Mouse (Mus musculus): ENCODE data around the gene Mcu. TPM values are rescaled to one million over a fixed set of nuclear protein-coding genes. Genes with fewer than 3 reads are reported as not detected.

The Mcu gene
- polyA plus RNA-seq (2011; ENCODE audit: insufficient read length, low read depth, missing spikeins), result 39.8 and 48.8 TPM in 2 replicates

GRCm38 (mm10) chr10:59616522-59616921 lies at the start of gene Mcu:
Mcu (minus strand) TSS chr10:59616692.
- H3K4me3 ChIP-seq (ENCODE audit: insufficient read depth, low read length), result peak within 1 kb of the TSS; percentile 82
- peaks cover 3% of the 10 kb centered on the region for H3K4me1 ChIP-seq (ENCODE audit: control insufficient read depth, insufficient read depth, low read length)
- TF ChIP-seq POLR2A (IDR thresholded peaks at IDR 0.05; ENCODE audit: low read depth, low read length) (peak; percentile 74), CTCF (IDR thresholded peaks at IDR 0.05; ENCODE audit: borderline replicate concordance, insufficient read depth, low read length) (no peak)
- H3K27ac ChIP-seq (ENCODE audit: insufficient read depth, low read length), result peak within 1 kb of the TSS; percentile 15; the same call in 1 of the 2 replicates

- H3K4me3 ChIP-seq (ENCODE audit: insufficient read depth, low read length), result no peak overlapping the region
- no peaks in the 10 kb centered on the region for H3K4me1 ChIP-seq (ENCODE audit: control insufficient read depth, insufficient read depth, low read length)
- TF ChIP-seq CTCF (IDR thresholded peaks at IDR 0.05; ENCODE audit: borderline replicate concordance, insufficient read depth, low read length) (no peak), POLR2A (IDR thresholded peaks at IDR 0.05; ENCODE audit: low read depth, low read length) (no peak)
- no peak overlapping the region for H3K27ac ChIP-seq (ENCODE audit: insufficient read depth, low read length)
Measured at GRCm38 (mm10) chr10:59665503-59666291, 49.2 kb upstream of the Mcu start.

- TF ChIP-seq POLR2A (IDR thresholded peaks at IDR 0.05; ENCODE audit: low read depth, low read length) (no peak), CTCF (IDR thresholded peaks at IDR 0.05; ENCODE audit: borderline replicate concordance, insufficient read depth, low read length) (no peak)
- Histone ChIP-seq H3K4me3 (ENCODE audit: insufficient read depth, low read length) (no peak overlapping the region), H3K27ac (ENCODE audit: insufficient read depth, low read length) (no peak overlapping the region), H3K4me1 (ENCODE audit: control insufficient read depth, insufficient read depth, low read length) (no peaks in the 10 kb centered on the region)
Measured at GRCm38 (mm10) chr10:59664765-59665164, 48.3 kb upstream of the Mcu start.

DNA sequence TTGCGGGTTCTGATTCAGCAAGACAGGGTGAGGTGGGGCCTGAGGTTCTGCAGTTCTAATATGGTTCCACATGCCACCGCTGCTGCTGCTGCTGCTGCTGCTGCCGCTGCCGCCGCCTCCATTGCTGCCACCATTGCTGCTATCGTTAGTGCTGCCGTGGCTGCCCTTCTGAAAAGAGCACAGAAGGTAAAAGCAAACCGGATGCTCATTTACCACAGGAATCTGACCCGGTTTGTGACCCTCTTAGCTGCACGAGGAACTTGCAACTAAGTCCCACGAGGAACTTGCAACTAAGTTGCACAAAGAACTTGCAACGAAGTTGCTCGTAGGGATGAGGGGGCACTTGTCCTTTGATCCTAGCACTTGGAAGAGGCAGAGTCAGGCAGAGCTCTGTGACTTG lies 40.3 kb upstream of the Mcu start:
- H3K27ac ChIP-seq (ENCODE audit: insufficient read depth, low read length), result no peak overlapping the region
- H3K4me3 ChIP-seq (ENCODE audit: insufficient read depth, low read length), result no peak overlapping the region
- H3K4me1 ChIP-seq (ENCODE audit: control insufficient read depth, insufficient read depth, low read length), result no peaks in the 10 kb centered on the region
- no peak for TF ChIP-seq CTCF (IDR thresholded peaks at IDR 0.05; ENCODE audit: borderline replicate concordance, insufficient read depth, low read length)
- no peak for TF ChIP-seq POLR2A (IDR thresholded peaks at IDR 0.05; ENCODE audit: low read depth, low read length)

DNA sequence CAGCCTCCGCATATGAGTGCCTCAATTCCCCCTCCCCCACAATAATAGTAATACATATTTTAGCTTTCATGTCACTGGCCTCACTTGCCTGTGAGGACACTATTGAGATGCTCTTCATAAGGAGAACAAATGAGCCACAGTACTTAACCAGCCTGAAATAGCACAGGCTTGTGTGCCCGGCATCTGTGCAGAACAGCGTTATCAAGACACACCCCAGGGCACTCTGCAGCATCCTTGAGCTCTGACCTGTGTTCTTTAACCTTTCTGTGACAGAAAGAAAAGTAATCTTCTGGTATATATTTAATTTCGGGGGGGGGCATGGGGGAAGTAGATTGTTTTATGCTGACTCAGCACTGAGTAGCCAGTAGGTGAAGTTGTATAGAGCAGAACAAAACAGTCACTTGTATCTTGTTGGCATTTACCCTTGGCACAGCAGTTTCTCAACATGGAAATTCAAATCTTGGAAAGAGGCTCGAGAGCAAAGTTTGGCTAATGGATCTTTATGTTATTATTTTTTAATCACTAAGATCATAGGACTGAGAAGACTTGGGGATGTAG lies 30.4 kb upstream of the Mcu start:
- no peak overlapping the region for H3K4me3 ChIP-seq (ENCODE audit: insufficient read depth, low read length)
- no peak overlapping the region for H3K27ac ChIP-seq (ENCODE audit: insufficient read depth, low read length)
- no peaks in the 10 kb centered on the region for H3K4me1 ChIP-seq (ENCODE audit: control insufficient read depth, insufficient read depth, low read length)
- TF ChIP-seq CTCF (IDR thresholded peaks at IDR 0.05; ENCODE audit: borderline replicate concordance, insufficient read depth, low read length) (no peak), POLR2A (IDR thresholded peaks at IDR 0.05; ENCODE audit: low read depth, low read length) (no peak)

GRCm38 (mm10) chr10:59645153-59645552 lies 28.7 kb upstream of the Mcu start:
- H3K4me3 ChIP-seq (ENCODE audit: insufficient read depth, low read length), result no peak overlapping the region
- H3K27ac ChIP-seq (ENCODE audit: insufficient read depth, low read length), result no peak overlapping the region
- no peaks in the 10 kb centered on the region for H3K4me1 ChIP-seq (ENCODE audit: control insufficient read depth, insufficient read depth, low read length)
- TF ChIP-seq CTCF (IDR thresholded peaks at IDR 0.05; ENCODE audit: borderline replicate concordance, insufficient read depth, low read length), result no peak
- TF ChIP-seq POLR2A (IDR thresholded peaks at IDR 0.05; ENCODE audit: low read depth, low read length), result no peak

- H3K27ac ChIP-seq (ENCODE audit: insufficient read depth, low read length), result no peak overlapping the region
- H3K4me3 ChIP-seq (ENCODE audit: insufficient read depth, low read length), result no peak overlapping the region
- H3K4me1 ChIP-seq (ENCODE audit: control insufficient read depth, insufficient read depth, low read length), result no peaks in the 10 kb centered on the region
- no peak for TF ChIP-seq CTCF (IDR thresholded peaks at IDR 0.05; ENCODE audit: borderline replicate concordance, insufficient read depth, low read length)
- TF ChIP-seq POLR2A (IDR thresholded peaks at IDR 0.05; ENCODE audit: low read depth, low read length), result no peak
Measured at GRCm38 (mm10) chr10:59644710-59645109, 28.2 kb upstream of the Mcu start.

- Histone ChIP-seq H3K4me1 (ENCODE audit: control insufficient read depth, insufficient read depth, low read length) (peaks cover 4% of the 10 kb centered on the region), H3K4me3 (ENCODE audit: insufficient read depth, low read length) (no peak overlapping the region), H3K27ac (ENCODE audit: insufficient read depth, low read length) (no peak overlapping the region)
- TF ChIP-seq CTCF (IDR thresholded peaks at IDR 0.05; ENCODE audit: borderline replicate concordance, insufficient read depth, low read length) (no peak), POLR2A (IDR thresholded peaks at IDR 0.05; ENCODE audit: low read depth, low read length) (no peak)
Measured at GRCm38 (mm10) chr10:59643645-59644044, 27.2 kb upstream of the Mcu start.

- TF ChIP-seq POLR2A (IDR thresholded peaks at IDR 0.05; ENCODE audit: low read depth, low read length) (no peak), CTCF (IDR thresholded peaks at IDR 0.05; ENCODE audit: borderline replicate concordance, insufficient read depth, low read length) (no peak)
- Histone ChIP-seq H3K4me1 (ENCODE audit: control insufficient read depth, insufficient read depth, low read length) (peaks cover 10% of the 10 kb centered on the region), H3K4me3 (ENCODE audit: insufficient read depth, low read length) (no peak overlapping the region), H3K27ac (ENCODE audit: insufficient read depth, low read length) (no peak overlapping the region)
Measured at GRCm38 (mm10) chr10:59642659-59643377, 26.3 kb upstream of the Mcu start.
